Mouse (Mus musculus) forebrain, postnatal 0 days (tissue): ENCODE data around the gene Tmsb15a. TPM values are rescaled to one million over a fixed set of nuclear protein-coding genes. Genes with fewer than 3 reads are reported as not detected.

Experiments used
- ATAC-seq: fragments of 200-750 bp; cut with Nextera tagmentation; 2 replicates; pipeline ENCODE4 v1.8.0; 2017; ENCODE audit warnings: mild to moderate bottlenecking, moderate library complexity
- DNase-seq: peaks from one replicate; pipeline ENCODE4 v3.0.0-alpha.2; 2015
- H3K27ac ChIP-seq: fragments of 300-500 bp; sonication (generic); 2 replicates; pipeline ENCODE4 v1.5.1; 2014; ENCODE audit warnings: low read depth, mild to moderate bottlenecking, antibody characterized with exemption, low read length, moderate library complexity, mixed read lengths
- H3K27me3 ChIP-seq: fragments of 300-500 bp; sonication (generic); 2 replicates; pipeline ENCODE4 v1.6.1; 2014; ENCODE audit warnings: mild to moderate bottlenecking, low read length, mixed read lengths; ENCODE audit not compliant: insufficient read depth
- H3K36me3 ChIP-seq: fragments of 300-500 bp; sonication (generic); 2 replicates; pipeline ENCODE4 v1.6.1; 2014; ENCODE audit warnings: mild to moderate bottlenecking, moderate library complexity; ENCODE audit not compliant: insufficient read depth
- H3K4me1 ChIP-seq: fragments of 300-500 bp; sonication (generic); 2 replicates; pipeline ENCODE4 v1.6.1; 2014; ENCODE audit warnings: antibody characterized with exemption; ENCODE audit not compliant: insufficient read depth
- H3K4me2 ChIP-seq: fragments of 300-500 bp; sonication (generic); 2 replicates; pipeline ENCODE4 v1.6.1; 2014; ENCODE audit warnings: low read depth, mild to moderate bottlenecking, moderate library complexity
- H3K4me3 ChIP-seq: fragments of 300-500 bp; sonication (generic); 2 replicates; pipeline ENCODE4 v1.5.1; 2014; ENCODE audit warnings: low read depth, low read length, mixed read lengths
- H3K9ac ChIP-seq: fragments of 300-500 bp; sonication (generic); 2 replicates; pipeline ENCODE4 v1.6.1; 2014; ENCODE audit warnings: mild to moderate bottlenecking
- H3K9me3 ChIP-seq: fragments of 300-500 bp; sonication (generic); 2 replicates; pipeline ENCODE4 v1.6.1; 2016; ENCODE audit warnings: low read length
- CTCF ChIP-seq: sonication (generic); IDR thresholded peaks from 2 replicates; pipeline ENCODE4 v1.5.1; 2016; ENCODE audit warnings: antibody characterized with exemption, control low read depth, low read depth
- whole genome bisulfite sequencing: fragments of 180-500 bp; shearing (Covaris S2); extraction: QIAGEN DNeasy Blood & Tissue Kit; methylation state at CpG from one replicate; pipeline ENCODE4 v1.1.7; 2014; 5-methylcytosine and 5-hydroxymethylcytosine counted together
- polyA plus RNA-seq: library from polyadenylated mRNA; unstranded; fragments of >200 nt; fragmentation: Nextera tagmentation; extraction: Ambion mirVana; gene quantifications from 2 replicates; pipeline ENCODE4 v1.2.1, GENCODE M21; 2015
- total RNA-seq: library from RNA; depleted of rRNA; stranded (reverse); fragments of >200 nt; gene quantifications from 2 replicates; pipeline ENCODE4 v1.2.3, GENCODE M21; 2014

The Tmsb15a gene
- total and polyA plus RNA-seq, 2 experiments from 2014 or later = 1.7 TPM; not detected in 1

- 0 out of 2 replicates have a peak, but pooled peaks cover 4% of the 10 kb centered on the region for H3K36me3 ChIP-seq
- peak within 1 kb of the TSS; percentile 55 for H3K4me2 ChIP-seq
- no peaks in the 10 kb centered on the region for H3K4me1 ChIP-seq
- TF ChIP-seq CTCF = no peak
- no peaks in the 10 kb centered on the region for H3K9me3 ChIP-seq
- ATAC-seq (peak; percentile 98), DNase-seq (peak; percentile 94)
- peak within 1 kb of the TSS; percentile 73 for H3K9ac ChIP-seq
- H3K27me3 ChIP-seq = no peaks in the 10 kb centered on the region
- peak within 1 kb of the TSS; percentile 57 for H3K4me3 ChIP-seq
- peak within 1 kb of the TSS; percentile 92 for H3K27ac ChIP-seq
- WGBS = 31% methylated on average over 48 of the region's 48 CpGs
Measured at GRCm38 (mm10) chrX:135742304-135743055, 17.4 kb upstream of the Tmsb15a start, which contains the start of the genes Armcx5 and Gprasp1. Gene Armcx5 (plus strand): TSS chrX:135742733. Gene Gprasp1 (plus strand): TSS chrX:135742733.

- DNase-seq (no peak), ATAC-seq (no peak)
- Histone ChIP-seq H3K9me3 (no peaks in the 10 kb centered on the region), H3K36me3 (no peaks in the 10 kb centered on the region), H3K4me2 (no peak overlapping the region), H3K4me3 (no peak overlapping the region), H3K27me3 (no peaks in the 10 kb centered on the region), H3K9ac (no peak overlapping the region), H3K27ac (no peak overlapping the region), H3K4me1 (no peaks in the 10 kb centered on the region)
- no peak for TF ChIP-seq CTCF
- WGBS = 91% methylated on average over 2 of the region's 2 CpGs
Measured at GRCm38 (mm10) chrX:135738730-135739520, 13.9 kb upstream of the Tmsb15a start.

GRCm38 (mm10) chrX:135712845-135713244 is 12.2 kb downstream of the Tmsb15a start:
- no peak overlapping the region for H3K4me2 ChIP-seq
- H3K4me1 ChIP-seq = no peaks in the 10 kb centered on the region
- H3K9me3 ChIP-seq = no peaks in the 10 kb centered on the region
- no peak overlapping the region for H3K9ac ChIP-seq
- TF ChIP-seq CTCF = no peak
- no peak overlapping the region for H3K27ac ChIP-seq
- ATAC-seq (no peak), DNase-seq (no peak)
- 76% methylated on average over 2 of the region's 2 CpGs for WGBS
- no peaks in the 10 kb centered on the region for H3K27me3 ChIP-seq
- no peak overlapping the region for H3K4me3 ChIP-seq
- no peaks in the 10 kb centered on the region for H3K36me3 ChIP-seq

GRCm38 (mm10) chrX:135704349-135704748 is 20.7 kb downstream of the Tmsb15a start:
- DNase-seq (peak; percentile 3), ATAC-seq (no peak)
- H3K9me3 ChIP-seq = no peaks in the 10 kb centered on the region
- 44% methylated on average over 2 of the region's 2 CpGs for WGBS
- peak; percentile 46; the same call in 1 of the 2 replicates for TF ChIP-seq CTCF
- H3K9ac ChIP-seq = no peak overlapping the region
- H3K4me3 ChIP-seq = no peak overlapping the region
- H3K27me3 ChIP-seq = no peaks in the 10 kb centered on the region
- H3K36me3 ChIP-seq = no peaks in the 10 kb centered on the region
- H3K4me2 ChIP-seq = no peak overlapping the region
- H3K4me1 ChIP-seq = no peaks in the 10 kb centered on the region
- H3K27ac ChIP-seq = no peak overlapping the region

GRCm38 (mm10) chrX:135703111-135703510 is 21.9 kb downstream of the Tmsb15a start:
- Histone ChIP-seq H3K27ac (no peak overlapping the region), H3K4me2 (no peak overlapping the region), H3K4me3 (no peak overlapping the region), H3K27me3 (no peaks in the 10 kb centered on the region), H3K9ac (no peak overlapping the region), H3K9me3 (no peaks in the 10 kb centered on the region), H3K4me1 (no peaks in the 10 kb centered on the region), H3K36me3 (no peaks in the 10 kb centered on the region)
- 92% methylated on average over 1 of the region's 1 CpGs for WGBS
- ATAC-seq (no peak), DNase-seq (no peak)
- TF ChIP-seq CTCF = no peak

- WGBS = 54% methylated on average over 1 of the region's 1 CpGs
- TF ChIP-seq CTCF = no peak
- Histone ChIP-seq H3K27me3 (no peaks in the 10 kb centered on the region), H3K4me1 (no peaks in the 10 kb centered on the region), H3K4me3 (no peak within 1 kb of the TSS), H3K36me3 (no peaks in the 10 kb centered on the region), H3K9me3 (no peaks in the 10 kb centered on the region), H3K27ac (no peak within 1 kb of the TSS), H3K4me2 (no peak within 1 kb of the TSS), H3K9ac (no peak within 1 kb of the TSS)
- DNase-seq = no peak
- no peak for ATAC-seq
Measured at GRCm38 (mm10) chrX:135693633-135694032, 31.4 kb downstream of the Tmsb15a start, which contains the start of gene Tcp11x2. Gene Tcp11x2 (minus strand): TSS chrX:135693790.

GRCm38 (mm10) chrX:135687802-135688201 is 37.3 kb downstream of the Tmsb15a start:
- DNase-seq (no peak), ATAC-seq (no peak)
- no peaks in the 10 kb centered on the region for H3K36me3 ChIP-seq

More at GRCm38 (mm10) chrX:135687802-135688201, 37.3 kb downstream of the Tmsb15a start:
- H3K27me3 ChIP-seq = no peaks in the 10 kb centered on the region
- no peak for TF ChIP-seq CTCF
- H3K27ac ChIP-seq = no peak overlapping the region
- H3K4me1 ChIP-seq = no peaks in the 10 kb centered on the region
- H3K9ac ChIP-seq = no peak overlapping the region
- no peak overlapping the region for H3K4me3 ChIP-seq
- no peaks in the 10 kb centered on the region for H3K9me3 ChIP-seq
- H3K4me2 ChIP-seq = no peak overlapping the region
- 58% methylated on average over 3 of the region's 3 CpGs for WGBS
